Mouse (Mus musculus): ENCODE results near the gene Olfr535.
"Not testable (repeated sequence)": the region's sequence is repeated elsewhere in the genome, so short reads cannot be mapped to it uniquely, and the experiment has no call there.

Olfr535 gene

GRCm38 (mm10) chr7:140483916-140484315 lies at the start of gene Olfr535:
Gene Olfr535, plus strand, starts transcription at chr7:140484216.
- DNase-seq: no peak

- DNase-seq: no peak
Observed at GRCm38 (mm10) chr7:140443141-140443540, 40.9 kb upstream of the Olfr535 start.

DNA sequence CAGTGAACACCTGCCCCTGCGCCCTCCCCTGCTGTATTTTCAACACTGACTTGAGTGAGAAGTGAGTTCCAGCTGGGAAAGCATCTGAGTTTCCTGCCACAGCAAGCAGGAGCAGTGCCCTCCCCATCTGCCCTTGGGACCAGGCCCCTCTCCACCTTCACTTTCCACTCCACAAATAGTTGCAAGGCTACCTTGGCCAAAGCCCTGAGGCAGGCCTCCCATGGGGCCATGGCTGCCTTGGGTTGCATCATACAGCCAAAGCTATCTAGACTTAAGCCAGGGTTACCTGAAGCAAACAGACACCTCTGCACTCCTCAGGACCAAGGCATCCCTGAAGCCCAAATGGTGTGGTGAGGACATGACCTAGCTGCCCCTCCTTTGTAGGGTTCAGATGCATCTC lies 20.9 kb upstream of the Olfr535 start, which contains the start of gene Olfr533:
Gene Olfr533, plus strand, starts transcription at position 301 of the 400 bp plus-strand sequence.
- not testable (repeated sequence) for DNase-seq

- no peak for DNase-seq
Observed at GRCm38 (mm10) chr7:140477886-140478285, 6.1 kb upstream of the Olfr535 start.

DNA sequence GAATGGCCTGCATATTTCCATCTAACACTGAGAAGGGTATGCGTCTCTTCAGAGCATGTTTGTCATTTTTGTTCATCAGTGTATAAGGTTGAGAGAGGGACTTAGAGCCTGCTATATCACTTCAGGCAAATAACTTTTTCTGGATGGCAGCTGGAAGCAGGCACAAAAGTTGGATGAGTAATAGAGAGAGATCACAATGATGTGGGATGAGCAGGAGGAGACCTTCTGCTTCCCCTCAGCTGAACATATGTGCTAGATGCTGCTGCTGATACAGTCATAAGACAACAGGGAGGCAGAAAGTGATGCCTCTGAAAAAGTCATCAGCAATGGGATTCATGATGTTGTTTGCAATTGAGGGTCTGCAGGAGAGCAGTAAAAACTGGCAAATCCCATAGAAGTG lies 5.3 kb upstream of the Olfr535 start:
- DNase-seq: no peak

DNA sequence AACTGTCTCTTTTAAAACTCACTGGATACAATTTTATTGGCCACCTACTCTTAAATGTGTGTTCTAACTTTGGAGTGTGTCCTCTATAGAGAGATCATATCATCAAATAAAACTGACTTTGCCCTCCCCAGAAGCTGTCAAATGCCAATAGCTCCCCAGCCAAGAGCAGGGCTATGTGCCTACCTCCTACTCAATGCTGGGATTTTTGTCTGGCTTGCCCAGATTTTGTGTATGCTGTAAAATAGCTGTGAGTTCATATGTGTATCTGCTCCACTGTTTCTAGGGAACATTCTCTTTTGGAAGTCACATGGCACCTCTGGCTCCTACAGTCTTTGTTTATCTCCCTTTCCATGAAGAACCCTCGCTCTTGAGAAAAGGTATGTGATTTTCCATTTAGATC lies 5.0 kb downstream of the Olfr535 start:
- DNase-seq: no peak

- DNase-seq: no peak
Observed at GRCm38 (mm10) chr7:140494231-140494630, 10.2 kb downstream of the Olfr535 start.

- DNase-seq: no peak
Observed at GRCm38 (mm10) chr7:140494702-140495101, 10.7 kb downstream of the Olfr535 start.

DNA sequence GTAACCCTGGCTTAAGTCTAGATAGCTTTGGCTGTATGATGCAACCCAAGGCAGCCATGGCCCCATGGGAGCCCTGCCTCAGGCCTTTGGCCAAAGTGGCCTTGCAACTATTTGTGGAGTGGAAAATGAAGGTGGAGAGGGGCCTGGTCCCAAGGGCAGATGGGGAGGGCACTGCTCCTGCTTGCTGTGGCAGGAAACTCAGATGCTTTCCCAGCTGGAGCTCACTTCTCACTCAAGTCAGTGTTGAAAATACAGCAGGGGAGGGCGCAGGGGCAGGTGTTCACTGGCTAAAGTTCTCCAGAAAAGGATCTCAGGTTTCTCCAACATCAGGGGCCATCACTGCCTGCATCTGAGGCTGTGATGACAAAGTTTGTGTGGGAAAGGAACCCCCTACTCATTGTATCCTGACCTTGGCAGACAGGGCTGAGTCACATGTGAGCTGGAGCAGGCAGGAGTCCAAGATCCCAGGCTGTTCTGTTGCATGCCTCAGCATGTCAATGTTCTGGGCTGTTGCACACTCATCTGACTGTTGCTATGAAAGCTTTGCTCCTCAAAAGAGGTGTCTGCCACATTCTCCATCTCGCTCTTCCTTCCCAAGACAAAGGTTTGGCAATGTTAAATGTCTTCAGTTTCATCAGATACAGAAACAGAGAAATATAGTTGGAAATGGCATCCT lies 23.5 kb downstream of the Olfr535 start, which contains the start of gene Olfr536:
Gene Olfr536, minus strand, starts transcription at position 51 of the 676 bp plus-strand sequence.
- DNase-seq: not testable (repeated sequence)

- DNase-seq: no peak
Observed at GRCm38 (mm10) chr7:140539746-140540145, 55.7 kb downstream of the Olfr535 start.

Data from cerebellum, postnatal 36 days (tissue).